Mouse (Mus musculus) kidney, embryonic 16.5 days (tissue): ENCODE data around the gene Il2rb. TPM values are rescaled to one million over a fixed set of nuclear protein-coding genes. Genes with fewer than 3 reads are reported as not detected.

ENCODE experiments used
- ATAC-seq: fragments of 200-750 bp; cut with Nextera tagmentation; 2 replicates; pipeline ENCODE4 v1.8.0; 2017; ENCODE audit warnings: moderate TSS enrichment; ENCODE audit not compliant: low FRiP score, low TSS enrichment
- H3K27ac ChIP-seq: fragments of 300-500 bp; sonication (generic); 2 replicates; pipeline ENCODE4 v1.5.1; 2014; ENCODE audit warnings: low read length
- H3K27me3 ChIP-seq: fragments of 300-500 bp; sonication (generic); 2 replicates; pipeline ENCODE4 v1.6.1; 2014; ENCODE audit warnings: low read length, control low read depth, mixed read lengths; ENCODE audit not compliant: insufficient read depth
- H3K36me3 ChIP-seq: fragments of 300-500 bp; sonication (generic); 2 replicates; pipeline ENCODE4 v1.6.1; 2014; ENCODE audit warnings: low read length, control low read depth, mixed read lengths; ENCODE audit not compliant: insufficient read depth
- H3K4me1 ChIP-seq: fragments of 300-500 bp; sonication (generic); 2 replicates; pipeline ENCODE4 v1.6.1; 2014; ENCODE audit warnings: low read length, control low read depth, mixed read lengths; ENCODE audit not compliant: insufficient read depth
- H3K4me2 ChIP-seq: fragments of 300-500 bp; sonication (generic); replicated peaks from 2 replicates; pipeline ENCODE4 v1.6.1; 2014; ENCODE audit warnings: low read depth, low read length
- H3K4me3 ChIP-seq: fragments of 300-500 bp; sonication (generic); 2 replicates; pipeline ENCODE4 v1.5.1; 2014; ENCODE audit warnings: mild to moderate bottlenecking, low read length
- H3K9ac ChIP-seq: fragments of 300-500 bp; sonication (generic); replicated peaks from 2 replicates; pipeline ENCODE4 v1.6.1; 2014; ENCODE audit warnings: low read length
- H3K9me3 ChIP-seq: fragments of 300-500 bp; sonication (generic); 2 replicates; pipeline ENCODE4 v1.6.1; 2016; ENCODE audit warnings: low read length, control low read depth
- WGBS: fragments of 180-500 bp; shearing (Covaris S2); extraction: QIAGEN DNeasy Blood & Tissue Kit; methylation state at CpG from one replicate; pipeline ENCODE4 v1.1.7; 2014; 5-methylcytosine and 5-hydroxymethylcytosine counted together
- polyA plus RNA-seq: library from polyadenylated mRNA; unstranded; fragments of >200 nt; fragmentation: Nextera tagmentation; extraction: Ambion mirVana; gene quantifications from 2 replicates; pipeline ENCODE4 v1.2.1, GENCODE M21; 2015

The Il2rb gene
- 0.33 and 0.54 TPM in 2 replicates for polyA plus RNA-seq

GRCm38 (mm10) chr15:78494968-78495406, at the start of gene Il2rb:
Gene Il2rb (minus strand): TSS chr15:78495271.
- Histone ChIP-seq H3K4me2 (no peak within 1 kb of the TSS), H3K27me3 (no peaks in the 10 kb centered on the region), H3K27ac (no peak within 1 kb of the TSS), H3K36me3 (no peaks in the 10 kb centered on the region), H3K9ac (no peak within 1 kb of the TSS), H3K4me1 (no peaks in the 10 kb centered on the region), H3K9me3 (no peaks in the 10 kb centered on the region), H3K4me3 (no peak within 1 kb of the TSS)
- ATAC-seq = no peak
- 87% methylated on average over 11 of the region's 11 CpGs for WGBS

- peak; percentile 14; the same call in 1 of the 2 replicates for ATAC-seq
- Histone ChIP-seq H3K9me3 (no peaks in the 10 kb centered on the region), H3K27ac (no peak within 1 kb of the TSS), H3K4me3 (no peak within 1 kb of the TSS), H3K36me3 (no peaks in the 10 kb centered on the region), H3K4me1 (peaks cover 18% of the 10 kb centered on the region), H3K9ac (0 out of 2 replicates have a peak within 1 kb of the TSS, but pooled peaks have one; percentile 28), H3K4me2 (peak within 1 kb of the TSS; percentile 39), H3K27me3 (no peaks in the 10 kb centered on the region)
- 4% methylated on average over 14 of the region's 14 CpGs for WGBS
These were observed 49.5 kb upstream of the Il2rb start, which contains the start of gene Sstr3 for GRCm38 (mm10) chr15:78544561-78545001. Gene Sstr3 (minus strand): TSS chr15:78544685.

- ATAC-seq = 0 out of 2 replicates have a peak, but pooled peaks have one; percentile 28
- Histone ChIP-seq H3K9me3 (no peaks in the 10 kb centered on the region), H3K4me1 (peaks cover 18% of the 10 kb centered on the region), H3K27me3 (no peaks in the 10 kb centered on the region), H3K36me3 (no peaks in the 10 kb centered on the region), H3K27ac (no peak overlapping the region), H3K9ac (no peak overlapping the region), H3K4me2 (peak overlapping the region; percentile 39), H3K4me3 (no peak overlapping the region)
- WGBS = 30% methylated on average over 15 of the region's 15 CpGs
These were observed 49.0 kb upstream of the Il2rb start for GRCm38 (mm10) chr15:78544041-78544440.

GRCm38 (mm10) chr15:78542767-78543303, 47.8 kb upstream of the Il2rb start:
- H3K27ac ChIP-seq = no peak overlapping the region
- no peak for ATAC-seq
- H3K9ac ChIP-seq = 0 out of 2 replicates have a peak overlapping the region, but pooled peaks have one; percentile 16
- H3K9me3 ChIP-seq = no peaks in the 10 kb centered on the region
- no peak overlapping the region for H3K4me2 ChIP-seq
- 58% methylated on average over 7 of the region's 7 CpGs for WGBS
- no peaks in the 10 kb centered on the region for H3K27me3 ChIP-seq
- peaks cover 18% of the 10 kb centered on the region for H3K4me1 ChIP-seq
- H3K4me3 ChIP-seq = no peak overlapping the region
- no peaks in the 10 kb centered on the region for H3K36me3 ChIP-seq

GRCm38 (mm10) chr15:78542098-78542766, 47.2 kb upstream of the Il2rb start:
- Histone ChIP-seq H3K4me1 (peaks cover 18% of the 10 kb centered on the region), H3K27me3 (no peaks in the 10 kb centered on the region), H3K27ac (no peak overlapping the region), H3K36me3 (no peaks in the 10 kb centered on the region), H3K4me2 (no peak overlapping the region), H3K9ac (no peak overlapping the region), H3K9me3 (no peaks in the 10 kb centered on the region), H3K4me3 (no peak overlapping the region)
- 67% methylated on average over 3 of the region's 3 CpGs for WGBS
- no peak for ATAC-seq

- H3K4me2 ChIP-seq = no peak overlapping the region
- no peaks in the 10 kb centered on the region for H3K9me3 ChIP-seq
- WGBS = 43% methylated on average over 3 of the region's 3 CpGs
- peaks cover 18% of the 10 kb centered on the region for H3K4me1 ChIP-seq
- no peak overlapping the region for H3K27ac ChIP-seq
- H3K4me3 ChIP-seq = no peak overlapping the region
- no peak overlapping the region for H3K9ac ChIP-seq
- no peaks in the 10 kb centered on the region for H3K27me3 ChIP-seq
- H3K36me3 ChIP-seq = no peaks in the 10 kb centered on the region
- ATAC-seq = no peak
These were observed 46.5 kb upstream of the Il2rb start for GRCm38 (mm10) chr15:78541606-78542005.

GRCm38 (mm10) chr15:78541036-78541435, 46.0 kb upstream of the Il2rb start:
- Histone ChIP-seq H3K36me3 (no peaks in the 10 kb centered on the region), H3K4me2 (no peak overlapping the region), H3K27ac (no peak overlapping the region), H3K4me3 (no peak overlapping the region), H3K4me1 (peaks cover 18% of the 10 kb centered on the region), H3K9ac (no peak overlapping the region), H3K9me3 (no peaks in the 10 kb centered on the region), H3K27me3 (no peaks in the 10 kb centered on the region)
- ATAC-seq = no peak
- 69% methylated on average over 3 of the region's 3 CpGs for WGBS

- H3K27ac ChIP-seq = no peak overlapping the region
- peaks cover 15% of the 10 kb centered on the region for H3K4me1 ChIP-seq
- no peak overlapping the region for H3K9ac ChIP-seq
- no peak overlapping the region for H3K4me3 ChIP-seq
- no peak for ATAC-seq
- H3K4me2 ChIP-seq = no peak overlapping the region
- no peaks in the 10 kb centered on the region for H3K27me3 ChIP-seq
- 60% methylated on average over 10 of the region's 10 CpGs for WGBS
- no peaks in the 10 kb centered on the region for H3K9me3 ChIP-seq
- H3K36me3 ChIP-seq = no peaks in the 10 kb centered on the region
These were observed 40.8 kb upstream of the Il2rb start for GRCm38 (mm10) chr15:78535723-78536421.

- no peaks in the 10 kb centered on the region for H3K9me3 ChIP-seq
- no peaks in the 10 kb centered on the region for H3K27me3 ChIP-seq
- H3K4me1 ChIP-seq = peaks cover 39% of the 10 kb centered on the region
- no peak for ATAC-seq
- H3K4me3 ChIP-seq = no peak overlapping the region
- 56% methylated on average over 10 of the region's 10 CpGs for WGBS
- H3K36me3 ChIP-seq = no peaks in the 10 kb centered on the region
- H3K27ac ChIP-seq = no peak overlapping the region
- H3K9ac ChIP-seq = no peak overlapping the region
- no peak overlapping the region for H3K4me2 ChIP-seq
These were observed 38.3 kb upstream of the Il2rb start for GRCm38 (mm10) chr15:78533346-78533835.
